Mouse (Mus musculus): ENCODE results near the gene Map4k3.

- no peak for TF ChIP-seq POLR2A (IDR thresholded peaks at IDR 0.05; ENCODE audit: extremely low read depth, insufficient read depth, low read length)
- no peak for TF ChIP-seq CTCF (IDR thresholded peaks at IDR 0.05; ENCODE audit: low read depth, low read length)
These were observed 83.7 kb downstream of the Map4k3 start for GRCm38 (mm10) chr17:80644567-80644966.

Measured in liver, adult 2 months (tissue).